Mouse (Mus musculus) splenic B cell, adult 2 months (primary cell): ENCODE measurements at regions not wholly inside any gene's neighbourhood (a gene's known extent, or its start where the extent isn't known, plus 50 kb on each side); places are given as distances from the start of the nearest gene placed in this dataset.
A peak's percentile ranks its signal among the peaks of the same experiment; 100 is the strongest.
"Not testable (repeated sequence)": the region's sequence is repeated elsewhere in the genome, so short reads cannot be mapped to it uniquely, and the experiment has no call there.

Source experiments
- DNase-seq: peaks from one replicate; pipeline ENCODE4 v3.0.0-alpha.2; 2011; ENCODE audit warnings: low read depth, low spot score
- H3K27me3 ChIP-seq: 2 replicates; pipeline ENCODE4 v1.6.1; 2012; ENCODE audit warnings: mild to moderate bottlenecking, low read length, moderate library complexity, mixed read lengths; ENCODE audit not compliant: control insufficient read depth, poor library complexity, insufficient read depth, severe bottlenecking
- H3K36me3 ChIP-seq: 2 replicates; pipeline ENCODE4 v1.6.1; 2012; ENCODE audit warnings: mild to moderate bottlenecking, low read length, moderate library complexity, mixed read lengths; ENCODE audit not compliant: control insufficient read depth, poor library complexity, insufficient read depth, severe bottlenecking

GRCm38 (mm10) chr3:36387431-36387830, 88.3 kb downstream of the Anxa5 start:
- DNase-seq: no peak
- no peaks in the 10 kb centered on the region for H3K27me3 ChIP-seq
- no peaks in the 10 kb centered on the region for H3K36me3 ChIP-seq

GRCm38 (mm10) chr3:36383438-36383945, 92.2 kb downstream of the Anxa5 start:
- no peak for DNase-seq
- no peaks in the 10 kb centered on the region for H3K27me3 ChIP-seq
- H3K36me3 ChIP-seq: no peaks in the 10 kb centered on the region

GRCm38 (mm10) chr3:36381621-36382193, 94.0 kb downstream of the Anxa5 start:
- no peak for DNase-seq
- Histone ChIP-seq H3K36me3 (no peaks in the 10 kb centered on the region), H3K27me3 (no peaks in the 10 kb centered on the region)

GRCm38 (mm10) chr3:36375722-36376121, 100.0 kb downstream of the Anxa5 start:
- Histone ChIP-seq H3K27me3 (no peaks in the 10 kb centered on the region), H3K36me3 (no peaks in the 10 kb centered on the region)
- DNase-seq: no peak

- DNase-seq: no peak
- Histone ChIP-seq H3K36me3 (no peaks in the 10 kb centered on the region), H3K27me3 (no peaks in the 10 kb centered on the region)
Observed at GRCm38 (mm10) chr3:36374939-36375338, 100.8 kb downstream of the Anxa5 start.

GRCm38 (mm10) chr3:36360933-36361332, 114.8 kb downstream of the Anxa5 start:
- no peak for DNase-seq
- Histone ChIP-seq H3K36me3 (no peaks in the 10 kb centered on the region), H3K27me3 (no peaks in the 10 kb centered on the region)

GRCm38 (mm10) chr3:36354201-36354600, 121.5 kb downstream of the Anxa5 start:
- not testable (repeated sequence) for H3K36me3 ChIP-seq, DNase-seq, H3K27me3 ChIP-seq

GRCm38 (mm10) chr3:36352032-36352742, 123.5 kb downstream of the Anxa5 start:
- no peaks in the 10 kb centered on the region for H3K36me3 ChIP-seq
- DNase-seq: no peak
- H3K27me3 ChIP-seq: no peaks in the 10 kb centered on the region

GRCm38 (mm10) chr3:36349073-36349472, 126.6 kb downstream of the Anxa5 start:
- no peak for DNase-seq
- Histone ChIP-seq H3K36me3 (no peaks in the 10 kb centered on the region), H3K27me3 (no peaks in the 10 kb centered on the region)

GRCm38 (mm10) chr3:36340889-36341533, 118.9 kb upstream of the Qrfpr start:
- H3K27me3 ChIP-seq: no peaks in the 10 kb centered on the region
- H3K36me3 ChIP-seq: no peaks in the 10 kb centered on the region
- no peak for DNase-seq

GRCm38 (mm10) chr3:36339656-36340055, 117.5 kb upstream of the Qrfpr start:
- H3K36me3 ChIP-seq: no peaks in the 10 kb centered on the region
- H3K27me3 ChIP-seq: no peaks in the 10 kb centered on the region
- no peak for DNase-seq

- Histone ChIP-seq H3K36me3 (no peaks in the 10 kb centered on the region), H3K27me3 (no peaks in the 10 kb centered on the region)
- no peak for DNase-seq
Observed at GRCm38 (mm10) chr3:36334279-36334678, 112.2 kb upstream of the Qrfpr start.

- no peaks in the 10 kb centered on the region for H3K36me3 ChIP-seq
- no peaks in the 10 kb centered on the region for H3K27me3 ChIP-seq
- DNase-seq: no peak
Observed at GRCm38 (mm10) chr3:36332016-36332415, 109.9 kb upstream of the Qrfpr start.

- H3K27me3 ChIP-seq: no peaks in the 10 kb centered on the region
- H3K36me3 ChIP-seq: no peaks in the 10 kb centered on the region
- DNase-seq: peak; percentile 48
Observed at GRCm38 (mm10) chr3:36330656-36331055, 108.5 kb upstream of the Qrfpr start.

- no peak for DNase-seq
- Histone ChIP-seq H3K36me3 (no peaks in the 10 kb centered on the region), H3K27me3 (no peaks in the 10 kb centered on the region)
Observed at GRCm38 (mm10) chr3:36329631-36330030, 107.5 kb upstream of the Qrfpr start.
